Mouse (Mus musculus) ES-E14 (cell line): ENCODE data around the gene Noxa1.

Experiments used
- CHD2 ChIP-seq: IDR thresholded peaks from 2 replicates; pipeline ENCODE4 v1.6.1; 2014; ENCODE audit warnings: mild to moderate bottlenecking, low read depth, low read length, inconsistent platforms
- HCFC1 ChIP-seq: IDR thresholded peaks from 2 replicates; pipeline ENCODE4 v1.6.1; 2012; ENCODE audit warnings: low read length, inconsistent platforms, borderline replicate concordance; ENCODE audit not compliant: insufficient read depth
- MAFK ChIP-seq: IDR thresholded peaks from 2 replicates; pipeline ENCODE4 v1.6.1; 2014; ENCODE audit warnings: mild to moderate bottlenecking, low read depth, low read length, inconsistent platforms; ENCODE audit not compliant: insufficient read depth
- ZC3H11A ChIP-seq: IDR thresholded peaks from 2 replicates; pipeline ENCODE4 v1.6.1; 2012; ENCODE audit warnings: low read depth, mild to moderate bottlenecking, inconsistent platforms, low read length, borderline replicate concordance

- TF ChIP-seq ZC3H11A, result no peak
- no peak for TF ChIP-seq CHD2
- no peak for TF ChIP-seq MAFK
- no peak for TF ChIP-seq HCFC1
Measured at GRCm38 (mm10) chr2:25131601-25132000, 36.7 kb upstream of the Noxa1 start.
